Mouse (Mus musculus): ENCODE results near the gene 4930438A08Rik. TPM values are rescaled to one million over a fixed set of nuclear protein-coding genes. Genes with fewer than 3 reads are reported as not detected.
"Not testable (repeated sequence)": the region's sequence is repeated elsewhere in the genome, so short reads cannot be mapped to it uniquely, and the experiment has no call there.

Gene 4930438A08Rik
- polyA plus RNA-seq (2014; fragmentation: Nextera tagmentation; extraction: Ambion mirVana): not detected in 2 replicates

DNA sequence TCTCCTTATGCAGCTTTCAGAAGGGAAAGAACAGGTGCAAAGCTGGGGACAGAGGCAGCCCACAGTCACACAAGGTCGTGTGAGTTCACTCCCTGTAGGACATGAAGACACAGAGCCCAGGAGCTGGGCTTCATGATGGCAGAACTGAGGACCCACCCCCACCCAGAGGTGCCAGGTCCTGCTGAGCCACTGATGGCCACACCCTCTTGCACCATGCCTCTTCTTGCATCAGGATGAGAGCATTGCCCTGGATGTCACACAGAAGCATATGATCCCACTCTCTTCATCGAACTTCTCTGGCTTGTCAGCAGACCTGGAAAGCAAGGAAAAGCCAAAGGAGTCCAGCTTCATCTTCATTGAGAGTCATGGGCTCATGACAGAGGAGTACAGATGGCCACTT, at the start of gene 4930438A08Rik:
Gene 4930438A08Rik, plus strand, starts transcription at position 228 of the 400 bp plus-strand sequence.
- H3K4me1 ChIP-seq (ENCODE audit: control insufficient read depth, insufficient read depth, low read length): no peaks in the 10 kb centered on the region
- no peak for ATAC-seq (ENCODE audit: insufficient number of reproducible peaks, low FRiP score, low TSS enrichment, low read depth)
- no peak for DNase-seq (ENCODE audit: low spot score)
- no peaks in the 10 kb centered on the region for H3K9me3 ChIP-seq (ENCODE audit: control insufficient read depth, low read length)
- 61% methylated on average over 2 of the region's 2 CpGs for WGBS
- no peak within 1 kb of the TSS for H3K4me2 ChIP-seq (ENCODE audit: low read depth, severe bottlenecking)
- H3K27ac ChIP-seq (replicated peaks; ENCODE audit: low read depth, low read length): no peak within 1 kb of the TSS
- no peaks in the 10 kb centered on the region for H3K27me3 ChIP-seq (ENCODE audit: control insufficient read depth, insufficient read depth, low read length)
- H3K9ac ChIP-seq (ENCODE audit: low read length): no peak within 1 kb of the TSS
- no peak within 1 kb of the TSS for H3K4me3 ChIP-seq (ENCODE audit: low read depth, low read length)
- no peaks in the 10 kb centered on the region for H3K36me3 ChIP-seq (ENCODE audit: control insufficient read depth, insufficient read depth, low read length)

DNA sequence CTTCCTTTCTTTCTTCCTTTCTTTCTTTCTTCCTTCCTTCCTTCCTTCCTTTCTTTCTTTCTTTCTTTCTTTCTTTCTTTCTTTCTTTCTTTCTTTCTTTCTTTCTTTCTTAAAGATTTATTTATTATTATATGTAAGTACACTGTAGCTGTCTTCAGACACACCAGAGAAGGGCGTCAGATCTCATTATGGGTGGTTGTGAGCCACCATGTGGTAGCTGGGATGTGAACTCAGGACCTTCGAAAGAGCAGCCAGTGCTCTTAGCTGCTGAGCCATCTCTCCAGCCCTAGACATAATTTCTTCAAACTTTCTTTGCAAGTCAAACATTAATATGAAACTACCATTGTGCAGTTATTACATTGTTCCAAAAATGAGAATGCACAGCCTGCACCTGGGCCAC, 49.7 kb upstream of the 4930438A08Rik start:
- H3K4me2 ChIP-seq (ENCODE audit: low read depth, severe bottlenecking); ATAC-seq (ENCODE audit: insufficient number of reproducible peaks, low FRiP score, low TSS enrichment, low read depth); H3K27ac ChIP-seq (replicated peaks; ENCODE audit: low read depth, low read length); H3K9ac ChIP-seq (ENCODE audit: low read length); H3K27me3 ChIP-seq (ENCODE audit: control insufficient read depth, insufficient read depth, low read length); H3K9me3 ChIP-seq (ENCODE audit: control insufficient read depth, low read length); DNase-seq (ENCODE audit: low spot score); H3K36me3 ChIP-seq (ENCODE audit: control insufficient read depth, insufficient read depth, low read length); H3K4me1 ChIP-seq (ENCODE audit: control insufficient read depth, insufficient read depth, low read length); H3K4me3 ChIP-seq (ENCODE audit: low read depth, low read length): not testable (repeated sequence)
- WGBS: 82% methylated on average over 2 of the region's 2 CpGs

DNA sequence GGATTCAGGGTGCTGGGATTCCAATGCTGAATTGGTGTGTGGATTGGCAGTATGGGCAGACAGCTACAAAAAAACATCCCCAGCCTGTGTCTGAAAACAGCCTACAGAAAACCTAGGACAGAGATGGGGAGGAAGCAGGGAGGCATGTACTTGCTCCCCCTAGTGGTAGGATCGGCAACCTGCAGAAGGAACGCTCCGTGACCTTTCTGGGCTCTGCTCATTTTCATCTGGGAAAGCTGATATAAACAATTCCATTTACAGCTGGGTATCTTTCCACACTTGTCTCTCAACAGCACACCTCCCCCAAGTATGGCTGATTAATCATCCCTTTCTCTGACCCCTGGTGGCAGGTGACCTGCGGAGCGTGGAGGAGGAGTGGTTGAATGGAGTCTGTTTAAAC, 48.9 kb upstream of the 4930438A08Rik start:
- Histone ChIP-seq H3K4me3 (ENCODE audit: low read depth, low read length) (no peak overlapping the region), H3K27ac (replicated peaks; ENCODE audit: low read depth, low read length) (no peak overlapping the region), H3K27me3 (ENCODE audit: control insufficient read depth, insufficient read depth, low read length) (no peaks in the 10 kb centered on the region), H3K4me1 (ENCODE audit: control insufficient read depth, insufficient read depth, low read length) (no peaks in the 10 kb centered on the region), H3K4me2 (ENCODE audit: low read depth, severe bottlenecking) (no peak overlapping the region), H3K9me3 (ENCODE audit: control insufficient read depth, low read length) (no peaks in the 10 kb centered on the region), H3K9ac (ENCODE audit: low read length) (no peak overlapping the region), H3K36me3 (ENCODE audit: control insufficient read depth, insufficient read depth, low read length) (no peaks in the 10 kb centered on the region)
- peak; percentile 83 for DNase-seq (ENCODE audit: low spot score)
- ATAC-seq (ENCODE audit: insufficient number of reproducible peaks, low FRiP score, low TSS enrichment, low read depth): no peak
- 5% methylated on average over 5 of the region's 5 CpGs for WGBS

DNA sequence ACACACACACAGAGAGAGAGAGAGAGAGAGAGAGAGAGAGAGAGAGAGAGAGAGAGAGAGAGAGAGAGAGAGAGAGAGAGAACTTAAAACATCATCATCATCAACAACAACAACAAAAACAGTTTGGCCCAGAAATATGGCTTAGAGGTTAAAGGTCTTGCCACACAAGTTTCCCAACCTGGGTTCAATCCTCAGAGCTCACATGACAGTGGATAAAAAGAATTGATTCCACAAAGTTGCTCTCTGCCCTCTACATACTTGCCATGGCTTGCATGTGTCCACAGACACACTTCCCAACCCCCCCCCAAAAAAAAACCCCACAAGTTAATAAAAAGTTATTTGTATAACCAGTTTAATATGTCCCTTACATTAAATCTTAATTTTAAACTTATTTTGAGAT, 48.2 kb upstream of the 4930438A08Rik start:
- Histone ChIP-seq H3K36me3 (ENCODE audit: control insufficient read depth, insufficient read depth, low read length) (no peaks in the 10 kb centered on the region), H3K9ac (ENCODE audit: low read length) (no peak overlapping the region), H3K4me2 (ENCODE audit: low read depth, severe bottlenecking) (no peak overlapping the region), H3K9me3 (ENCODE audit: control insufficient read depth, low read length) (no peaks in the 10 kb centered on the region), H3K4me1 (ENCODE audit: control insufficient read depth, insufficient read depth, low read length) (no peaks in the 10 kb centered on the region), H3K27me3 (ENCODE audit: control insufficient read depth, insufficient read depth, low read length) (no peaks in the 10 kb centered on the region), H3K4me3 (ENCODE audit: low read depth, low read length) (no peak overlapping the region), H3K27ac (replicated peaks; ENCODE audit: low read depth, low read length) (no peak overlapping the region)
- DNase-seq (ENCODE audit: low spot score): no peak
- ATAC-seq (ENCODE audit: insufficient number of reproducible peaks, low FRiP score, low TSS enrichment, low read depth): no peak

DNA sequence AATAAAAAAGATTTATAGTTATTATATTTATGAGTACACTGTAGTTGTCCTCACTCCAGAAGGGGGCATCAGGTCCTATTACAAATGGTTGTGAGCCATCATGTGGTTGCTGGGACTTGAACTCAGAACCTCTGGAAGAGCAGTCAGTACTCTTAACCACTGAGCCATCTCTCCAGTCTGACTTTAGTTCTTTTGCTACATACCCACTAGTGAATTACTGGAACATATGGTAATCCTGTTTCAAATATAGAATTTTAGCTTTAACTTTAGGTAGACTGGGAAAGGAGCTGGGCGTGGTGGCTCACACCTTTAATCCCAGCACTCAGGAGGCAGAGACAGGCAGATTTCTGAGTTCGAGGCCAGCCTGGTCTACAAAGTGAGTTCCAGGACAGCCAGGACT, 46.6 kb upstream of the 4930438A08Rik start:
- H3K9me3 ChIP-seq (ENCODE audit: control insufficient read depth, low read length); DNase-seq (ENCODE audit: low spot score); ATAC-seq (ENCODE audit: insufficient number of reproducible peaks, low FRiP score, low TSS enrichment, low read depth); H3K27me3 ChIP-seq (ENCODE audit: control insufficient read depth, insufficient read depth, low read length); H3K4me2 ChIP-seq (ENCODE audit: low read depth, severe bottlenecking); H3K36me3 ChIP-seq (ENCODE audit: control insufficient read depth, insufficient read depth, low read length); H3K4me3 ChIP-seq (ENCODE audit: low read depth, low read length); H3K27ac ChIP-seq (replicated peaks; ENCODE audit: low read depth, low read length); H3K9ac ChIP-seq (ENCODE audit: low read length); H3K4me1 ChIP-seq (ENCODE audit: control insufficient read depth, insufficient read depth, low read length): not testable (repeated sequence)
- 95% methylated on average over 1 of the region's 2 CpGs for WGBS

DNA sequence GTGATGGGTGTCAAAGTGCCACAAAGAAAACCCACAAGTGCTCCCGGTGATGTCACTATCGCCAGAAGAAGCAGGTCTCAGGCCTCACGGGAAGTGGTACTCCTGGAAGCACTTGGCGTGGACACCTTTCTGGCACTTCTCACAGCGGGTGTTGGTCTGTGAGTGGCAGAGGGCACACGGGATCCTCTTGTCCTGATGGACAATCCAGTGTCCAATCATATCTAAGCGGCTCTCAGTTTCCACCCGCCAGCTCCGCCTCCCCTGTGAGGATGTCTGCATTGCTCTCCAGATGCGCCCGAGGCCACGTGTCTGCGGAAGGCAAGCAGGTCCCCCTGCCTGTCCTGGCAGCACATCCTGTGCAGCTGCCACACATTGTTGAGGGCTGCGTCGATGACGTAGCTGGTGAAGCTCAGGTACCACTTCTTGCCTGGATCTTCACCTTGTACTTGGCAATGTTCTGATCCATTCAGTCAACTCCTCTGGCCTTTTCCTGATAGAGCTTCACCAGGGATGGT, 44.1 kb upstream of the 4930438A08Rik start:
- Histone ChIP-seq H3K27ac (replicated peaks; ENCODE audit: low read depth, low read length) (no peak overlapping the region), H3K27me3 (ENCODE audit: control insufficient read depth, insufficient read depth, low read length) (no peaks in the 10 kb centered on the region), H3K36me3 (ENCODE audit: control insufficient read depth, insufficient read depth, low read length) (no peaks in the 10 kb centered on the region), H3K4me1 (ENCODE audit: control insufficient read depth, insufficient read depth, low read length) (no peaks in the 10 kb centered on the region), H3K4me3 (ENCODE audit: low read depth, low read length) (no peak overlapping the region), H3K9me3 (ENCODE audit: control insufficient read depth, low read length) (no peaks in the 10 kb centered on the region), H3K4me2 (ENCODE audit: low read depth, severe bottlenecking) (no peak overlapping the region), H3K9ac (ENCODE audit: low read length) (no peak overlapping the region)
- DNase-seq (ENCODE audit: low spot score): no peak
- no peak for ATAC-seq (ENCODE audit: insufficient number of reproducible peaks, low FRiP score, low TSS enrichment, low read depth)
- WGBS: 57% methylated on average over 16 of the region's 16 CpGs

DNA sequence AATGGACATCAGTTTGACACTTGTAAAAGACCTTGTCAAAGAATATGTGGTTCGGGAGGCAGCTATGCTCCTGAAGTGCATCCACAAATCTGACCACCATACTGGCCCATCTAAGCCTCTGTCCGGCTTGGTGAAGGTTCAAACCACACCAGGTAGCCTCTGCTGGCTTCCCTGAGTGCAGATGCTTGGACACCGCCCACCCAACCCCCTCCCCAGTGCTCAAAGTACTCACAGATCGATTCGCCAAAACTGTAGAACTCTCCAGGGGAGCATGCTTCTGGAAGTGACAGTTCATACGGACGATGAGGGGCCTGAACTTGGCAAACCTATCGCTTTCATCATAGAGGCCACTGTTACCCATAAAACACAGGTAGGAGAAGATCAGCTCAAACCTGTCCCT, 43.4 kb upstream of the 4930438A08Rik start:
- no peaks in the 10 kb centered on the region for H3K27me3 ChIP-seq (ENCODE audit: control insufficient read depth, insufficient read depth, low read length)
- no peak overlapping the region for H3K9ac ChIP-seq (ENCODE audit: low read length)
- H3K4me1 ChIP-seq (ENCODE audit: control insufficient read depth, insufficient read depth, low read length): no peaks in the 10 kb centered on the region
- H3K4me2 ChIP-seq (ENCODE audit: low read depth, severe bottlenecking): no peak overlapping the region
- no peak for DNase-seq (ENCODE audit: low spot score)
- no peak for ATAC-seq (ENCODE audit: insufficient number of reproducible peaks, low FRiP score, low TSS enrichment, low read depth)
- WGBS: 92% methylated on average over 8 of the region's 8 CpGs
- no peak overlapping the region for H3K27ac ChIP-seq (replicated peaks; ENCODE audit: low read depth, low read length)
- no peak overlapping the region for H3K4me3 ChIP-seq (ENCODE audit: low read depth, low read length)
- no peaks in the 10 kb centered on the region for H3K9me3 ChIP-seq (ENCODE audit: control insufficient read depth, low read length)
- H3K36me3 ChIP-seq (ENCODE audit: control insufficient read depth, insufficient read depth, low read length): no peaks in the 10 kb centered on the region

DNA sequence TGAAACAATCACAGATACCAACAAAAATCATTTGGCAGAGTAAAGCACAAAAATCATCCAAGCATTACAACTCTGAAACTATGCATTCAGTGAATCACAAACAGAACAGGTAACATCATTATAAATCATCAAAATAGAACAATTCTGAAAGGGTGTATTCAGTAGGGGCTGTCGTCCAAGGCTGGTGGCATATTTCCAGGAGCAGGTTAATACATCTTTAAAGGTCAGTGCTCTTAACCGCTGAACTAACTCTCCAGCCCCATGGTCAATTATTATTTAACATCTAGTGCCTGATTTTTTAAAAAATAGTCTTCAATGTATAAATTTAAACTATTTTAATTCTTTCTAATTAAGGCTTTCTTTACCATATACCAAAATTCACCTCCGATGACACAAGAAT, 40.0 kb upstream of the 4930438A08Rik start:
- WGBS: 89% methylated on average over 3 of the region's 3 CpGs
- H3K4me2 ChIP-seq (ENCODE audit: low read depth, severe bottlenecking); H3K4me1 ChIP-seq (ENCODE audit: control insufficient read depth, insufficient read depth, low read length); ATAC-seq (ENCODE audit: insufficient number of reproducible peaks, low FRiP score, low TSS enrichment, low read depth); H3K36me3 ChIP-seq (ENCODE audit: control insufficient read depth, insufficient read depth, low read length); H3K27me3 ChIP-seq (ENCODE audit: control insufficient read depth, insufficient read depth, low read length); H3K9me3 ChIP-seq (ENCODE audit: control insufficient read depth, low read length); H3K9ac ChIP-seq (ENCODE audit: low read length); H3K4me3 ChIP-seq (ENCODE audit: low read depth, low read length); H3K27ac ChIP-seq (replicated peaks; ENCODE audit: low read depth, low read length); DNase-seq (ENCODE audit: low spot score): not testable (repeated sequence)

DNA sequence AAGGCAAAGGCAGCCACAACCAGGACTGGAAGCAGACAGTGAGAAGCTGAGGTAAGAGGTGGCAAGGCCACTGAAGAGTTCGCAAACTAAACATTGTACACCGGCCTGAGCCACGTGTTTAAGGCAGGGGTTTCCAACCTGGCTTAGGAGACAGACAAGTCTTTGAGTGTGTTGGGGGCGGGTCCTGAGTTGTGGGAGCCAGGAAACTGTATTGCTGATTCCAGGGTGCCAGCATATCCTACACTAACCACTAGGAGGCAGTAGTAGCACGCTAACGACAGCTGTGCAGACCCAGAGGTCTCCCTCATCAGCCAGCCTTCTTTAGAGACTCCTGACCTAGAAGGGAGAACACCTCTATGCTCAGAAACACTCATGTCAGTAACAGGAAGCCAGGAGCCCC, 39.4 kb upstream of the 4930438A08Rik start:
- Histone ChIP-seq H3K4me3 (ENCODE audit: low read depth, low read length) (no peak overlapping the region), H3K4me1 (ENCODE audit: control insufficient read depth, insufficient read depth, low read length) (no peaks in the 10 kb centered on the region), H3K27me3 (ENCODE audit: control insufficient read depth, insufficient read depth, low read length) (no peaks in the 10 kb centered on the region), H3K36me3 (ENCODE audit: control insufficient read depth, insufficient read depth, low read length) (no peaks in the 10 kb centered on the region), H3K9me3 (ENCODE audit: control insufficient read depth, low read length) (no peaks in the 10 kb centered on the region), H3K27ac (replicated peaks; ENCODE audit: low read depth, low read length) (no peak overlapping the region), H3K9ac (ENCODE audit: low read length) (no peak overlapping the region), H3K4me2 (ENCODE audit: low read depth, severe bottlenecking) (no peak overlapping the region)
- 15% methylated on average over 6 of the region's 6 CpGs for WGBS
- ATAC-seq (ENCODE audit: insufficient number of reproducible peaks, low FRiP score, low TSS enrichment, low read depth) (no peak), DNase-seq (ENCODE audit: low spot score) (peak; percentile 64)

Data from limb, embryonic 11.5 days (tissue).